Mouse (Mus musculus): Measurements from ENCODE around the gene Yif1a. TPM values are rescaled to one million over a fixed set of nuclear protein-coding genes. Genes with fewer than 3 reads are reported as not detected.

Yif1a gene
- polyA plus RNA-seq, 2 experiments: 130 to 144 TPM

- Histone ChIP-seq H3K9me3 (ENCODE audit: control insufficient read depth, low read length) (no peaks in the 10 kb centered on the region), H3K27me3 (ENCODE audit: control insufficient read depth, insufficient read depth, low read length) (peaks cover 25% of the 10 kb centered on the region), H3K4me2 (replicated peaks; ENCODE audit: low read depth, low read length, severe bottlenecking) (peak overlapping the region; percentile 31), H3K9ac (ENCODE audit: low read depth, low read length, severe bottlenecking) (no peak overlapping the region), H3K4me1 (ENCODE audit: control insufficient read depth, insufficient read depth, low read length) (peaks cover 8% of the 10 kb centered on the region), H3K27ac (replicated peaks; ENCODE audit: low read depth, low read length) (no peak overlapping the region), H3K4me3 (replicated peaks; ENCODE audit: low read length) (peak overlapping the region; percentile 11; the same call in 1 of the 2 replicates), H3K36me3 (ENCODE audit: control insufficient read depth, insufficient read depth, low read length) (peaks cover 35% of the 10 kb centered on the region)
- DNase-seq (ENCODE audit: low spot score) (no peak), ATAC-seq (ENCODE audit: low FRiP score, low read depth) (no peak)
- WGBS: 11% methylated on average over 12 of the region's 17 CpGs
- TF ChIP-seq POLR2A (IDR thresholded peaks at IDR 0.05; ENCODE audit: borderline replicate concordance, extremely low read depth, insufficient read depth, insufficient read length): no peak
These were observed 37.3 kb upstream of the Yif1a start for GRCm38 (mm10) chr19:5051031-5051430.

GRCm38 (mm10) chr19:5051515-5051914, 36.8 kb upstream of the Yif1a start:
- Histone ChIP-seq H3K27me3 (ENCODE audit: control insufficient read depth, insufficient read depth, low read length) (peaks cover 25% of the 10 kb centered on the region), H3K9ac (ENCODE audit: low read depth, low read length, severe bottlenecking) (no peak overlapping the region), H3K9me3 (ENCODE audit: control insufficient read depth, low read length) (no peaks in the 10 kb centered on the region), H3K36me3 (ENCODE audit: control insufficient read depth, insufficient read depth, low read length) (peaks cover 32% of the 10 kb centered on the region), H3K4me3 (replicated peaks; ENCODE audit: low read length) (no peak overlapping the region), H3K27ac (replicated peaks; ENCODE audit: low read depth, low read length) (no peak overlapping the region), H3K4me1 (ENCODE audit: control insufficient read depth, insufficient read depth, low read length) (peaks cover 8% of the 10 kb centered on the region), H3K4me2 (replicated peaks; ENCODE audit: low read depth, low read length, severe bottlenecking) (peak overlapping the region; percentile 31; the same call in 1 of the 2 replicates)
- DNase-seq (ENCODE audit: low spot score) (no peak), ATAC-seq (ENCODE audit: low FRiP score, low read depth) (no peak)
- TF ChIP-seq POLR2A (IDR thresholded peaks at IDR 0.05; ENCODE audit: borderline replicate concordance, extremely low read depth, insufficient read depth, insufficient read length): no peak
- 29% methylated on average over 3 of the region's 3 CpGs for WGBS

GRCm38 (mm10) chr19:5052166-5052822, 36.0 kb upstream of the Yif1a start:
- no peak for ATAC-seq (ENCODE audit: low FRiP score, low read depth)
- TF ChIP-seq POLR2A (IDR thresholded peaks at IDR 0.05; ENCODE audit: borderline replicate concordance, extremely low read depth, insufficient read depth, insufficient read length): no peak
- Histone ChIP-seq H3K27ac (replicated peaks; ENCODE audit: low read depth, low read length) (no peak overlapping the region), H3K36me3 (ENCODE audit: control insufficient read depth, insufficient read depth, low read length) (peaks cover 24% of the 10 kb centered on the region), H3K4me1 (ENCODE audit: control insufficient read depth, insufficient read depth, low read length) (peaks cover 12% of the 10 kb centered on the region), H3K4me3 (replicated peaks; ENCODE audit: low read length) (no peak overlapping the region), H3K27me3 (ENCODE audit: control insufficient read depth, insufficient read depth, low read length) (peaks cover 25% of the 10 kb centered on the region), H3K9ac (ENCODE audit: low read depth, low read length, severe bottlenecking) (no peak overlapping the region), H3K9me3 (ENCODE audit: control insufficient read depth, low read length) (no peaks in the 10 kb centered on the region), H3K4me2 (replicated peaks; ENCODE audit: low read depth, low read length, severe bottlenecking) (no peak overlapping the region)
- DNase-seq (ENCODE audit: low spot score): no peak
- WGBS: 27% methylated on average over 21 of the region's 25 CpGs

- peaks cover 12% of the 10 kb centered on the region for H3K4me1 ChIP-seq (ENCODE audit: control insufficient read depth, insufficient read depth, low read length)
- no peak overlapping the region for H3K4me3 ChIP-seq (replicated peaks; ENCODE audit: low read length)
- no peaks in the 10 kb centered on the region for H3K9me3 ChIP-seq (ENCODE audit: control insufficient read depth, low read length)
- ATAC-seq (ENCODE audit: low FRiP score, low read depth): no peak
- no peak overlapping the region for H3K4me2 ChIP-seq (replicated peaks; ENCODE audit: low read depth, low read length, severe bottlenecking)
- H3K27me3 ChIP-seq (ENCODE audit: control insufficient read depth, insufficient read depth, low read length): peaks cover 25% of the 10 kb centered on the region
- WGBS: 63% methylated on average over 17 of the region's 17 CpGs
- no peak overlapping the region for H3K9ac ChIP-seq (ENCODE audit: low read depth, low read length, severe bottlenecking)
- DNase-seq (ENCODE audit: low spot score): no peak
- no peak overlapping the region for H3K27ac ChIP-seq (replicated peaks; ENCODE audit: low read depth, low read length)
- peaks cover 18% of the 10 kb centered on the region for H3K36me3 ChIP-seq (ENCODE audit: control insufficient read depth, insufficient read depth, low read length)
- no peak for TF ChIP-seq POLR2A (IDR thresholded peaks at IDR 0.05; ENCODE audit: borderline replicate concordance, extremely low read depth, insufficient read depth, insufficient read length)
These were observed 35.5 kb upstream of the Yif1a start for GRCm38 (mm10) chr19:5052853-5053252.

- H3K4me3 ChIP-seq (replicated peaks; ENCODE audit: low read length): no peak overlapping the region
- DNase-seq (ENCODE audit: low spot score): no peak
These were observed 34.4 kb upstream of the Yif1a start for GRCm38 (mm10) chr19:5053909-5054308.

More at GRCm38 (mm10) chr19:5053909-5054308, 34.4 kb upstream of the Yif1a start:
- Histone ChIP-seq H3K27me3 (ENCODE audit: control insufficient read depth, insufficient read depth, low read length) (peaks cover 25% of the 10 kb centered on the region), H3K9ac (ENCODE audit: low read depth, low read length, severe bottlenecking) (no peak overlapping the region), H3K4me1 (ENCODE audit: control insufficient read depth, insufficient read depth, low read length) (peaks cover 17% of the 10 kb centered on the region), H3K27ac (replicated peaks; ENCODE audit: low read depth, low read length) (no peak overlapping the region), H3K36me3 (ENCODE audit: control insufficient read depth, insufficient read depth, low read length) (peaks cover 10% of the 10 kb centered on the region), H3K4me2 (replicated peaks; ENCODE audit: low read depth, low read length, severe bottlenecking) (no peak overlapping the region), H3K9me3 (ENCODE audit: control insufficient read depth, low read length) (no peaks in the 10 kb centered on the region)
- no peak for TF ChIP-seq POLR2A (IDR thresholded peaks at IDR 0.05; ENCODE audit: borderline replicate concordance, extremely low read depth, insufficient read depth, insufficient read length)
- no peak for ATAC-seq (ENCODE audit: low FRiP score, low read depth)
- 14% methylated on average over 9 of the region's 9 CpGs for WGBS

Data from limb, embryonic 14.5 days (tissue).